Mouse (Mus musculus) thymus, postnatal 36 days (tissue): ENCODE measurements around the gene Eif4g3.

Experiments
- DNase-seq, 2 experiments: peaks; one replicate each; pipeline ENCODE4 v3.0.0; 2022; ENCODE audit warnings: mixed read lengths in 2 of 2

The Eif4g3 gene

GRCm38 (mm10) chr4:138102413-138102812, 109.6 kb downstream of the Eif4g3 start:
- DNase-seq, result no peak

GRCm38 (mm10) chr4:138104967-138105366, 112.1 kb downstream of the Eif4g3 start:
- no peak for DNase-seq

- DNase-seq, result peak in 1 of 2 experiments; percentile 17
These were observed 114.9 kb downstream of the Eif4g3 start for GRCm38 (mm10) chr4:138107441-138108409.

- DNase-seq, result no peak
These were observed 115.7 kb downstream of the Eif4g3 start for GRCm38 (mm10) chr4:138108541-138108940.

GRCm38 (mm10) chr4:138109332-138109731, 116.5 kb downstream of the Eif4g3 start:
- no peak for DNase-seq

GRCm38 (mm10) chr4:138111858-138112257, 119.0 kb downstream of the Eif4g3 start:
- DNase-seq, result no peak

- no peak for DNase-seq
These were observed 126.9 kb downstream of the Eif4g3 start for GRCm38 (mm10) chr4:138119740-138120139.

- DNase-seq, result no peak
These were observed 131.2 kb downstream of the Eif4g3 start for GRCm38 (mm10) chr4:138124046-138124445.

GRCm38 (mm10) chr4:138127371-138127770, 134.5 kb downstream of the Eif4g3 start:
- DNase-seq, result no peak

- no peak for DNase-seq
These were observed 135.0 kb downstream of the Eif4g3 start for GRCm38 (mm10) chr4:138127781-138128180.

GRCm38 (mm10) chr4:138130149-138130548, 137.3 kb downstream of the Eif4g3 start:
- DNase-seq, result no peak

GRCm38 (mm10) chr4:138131226-138131625, 138.4 kb downstream of the Eif4g3 start:
- DNase-seq, result no peak

- DNase-seq, result no peak
These were observed 138.9 kb downstream of the Eif4g3 start for GRCm38 (mm10) chr4:138131716-138132115.

- DNase-seq, result no peak
These were observed 140.5 kb downstream of the Eif4g3 start for GRCm38 (mm10) chr4:138133360-138133759.

GRCm38 (mm10) chr4:138137336-138137735, 144.5 kb downstream of the Eif4g3 start:
- DNase-seq, result no peak

- DNase-seq, result no peak
These were observed 145.0 kb downstream of the Eif4g3 start for GRCm38 (mm10) chr4:138137804-138138203.

- no peak for DNase-seq
These were observed 145.4 kb downstream of the Eif4g3 start for GRCm38 (mm10) chr4:138138219-138138618.

GRCm38 (mm10) chr4:138141358-138141757, 148.5 kb downstream of the Eif4g3 start:
- no peak for DNase-seq

- no peak for DNase-seq
These were observed 154.4 kb downstream of the Eif4g3 start for GRCm38 (mm10) chr4:138147176-138147575.

- DNase-seq, result no peak
These were observed 157.2 kb downstream of the Eif4g3 start for GRCm38 (mm10) chr4:138149977-138150376.

- no peak for DNase-seq
These were observed 158.4 kb downstream of the Eif4g3 start for GRCm38 (mm10) chr4:138151226-138151625.

GRCm38 (mm10) chr4:138153980-138154379, 161.2 kb downstream of the Eif4g3 start:
- DNase-seq, result peak; percentile 26 to 27

- no peak for DNase-seq
These were observed 168.1 kb downstream of the Eif4g3 start for GRCm38 (mm10) chr4:138160918-138161317.

GRCm38 (mm10) chr4:138161550-138161949, 168.7 kb downstream of the Eif4g3 start:
- no peak for DNase-seq
